Mouse (Mus musculus): ENCODE results near the gene Col6a1. TPM values are rescaled to one million over a fixed set of nuclear protein-coding genes. Genes with fewer than 3 reads are reported as not detected.

The Col6a1 gene
- 24.7 and 26.4 TPM in 2 replicates for polyA plus RNA-seq (2014; fragmentation: Nextera tagmentation; extraction: Ambion mirVana)

GRCm38 (mm10) chr10:76725682-76726285, at the start of gene Col6a1:
Gene Col6a1 (minus strand): TSS chr10:76726168.
- Histone ChIP-seq H3K36me3 (replicated peaks; ENCODE audit: control insufficient read depth, insufficient read depth) (no peaks in the 10 kb centered on the region), H3K4me1 (replicated peaks; ENCODE audit: control insufficient read depth, insufficient read depth, low read length) (no peaks in the 10 kb centered on the region), H3K9ac (no peak within 1 kb of the TSS), H3K4me3 (replicated peaks; ENCODE audit: low read length) (no peak within 1 kb of the TSS), H3K27me3 (ENCODE audit: control insufficient read depth, insufficient read depth, low read length) (no peaks in the 10 kb centered on the region), H3K4me2 (replicated peaks) (no peak within 1 kb of the TSS; the same call in 1 of the 2 replicates), H3K27ac (no peak within 1 kb of the TSS), H3K9me3 (ENCODE audit: control insufficient read depth, low read length) (no peaks in the 10 kb centered on the region)
- DNase-seq (ENCODE audit: low spot score) (no peak), ATAC-seq (ENCODE audit: low FRiP score) (no peak)
- WGBS: 34% methylated on average over 9 of the region's 9 CpGs

- no peaks in the 10 kb centered on the region for H3K27me3 ChIP-seq (ENCODE audit: control insufficient read depth, insufficient read depth, low read length)
- H3K9ac ChIP-seq: no peak overlapping the region
- ATAC-seq (ENCODE audit: low FRiP score): no peak
- DNase-seq (ENCODE audit: low spot score): no peak
- H3K36me3 ChIP-seq (replicated peaks; ENCODE audit: control insufficient read depth, insufficient read depth): no peaks in the 10 kb centered on the region
- H3K4me2 ChIP-seq (replicated peaks): no peak overlapping the region
- H3K9me3 ChIP-seq (ENCODE audit: control insufficient read depth, low read length): no peaks in the 10 kb centered on the region
- H3K4me1 ChIP-seq (replicated peaks; ENCODE audit: control insufficient read depth, insufficient read depth, low read length): no peaks in the 10 kb centered on the region
- H3K4me3 ChIP-seq (replicated peaks; ENCODE audit: low read length): no peak overlapping the region
- 93% methylated on average over 3 of the region's 3 CpGs for WGBS
- H3K27ac ChIP-seq: no peak overlapping the region
Measured at GRCm38 (mm10) chr10:76771624-76772023, 45.7 kb upstream of the Col6a1 start.

GRCm38 (mm10) chr10:76771086-76771485, 45.1 kb upstream of the Col6a1 start:
- H3K27me3 ChIP-seq (ENCODE audit: control insufficient read depth, insufficient read depth, low read length): no peaks in the 10 kb centered on the region
- H3K4me1 ChIP-seq (replicated peaks; ENCODE audit: control insufficient read depth, insufficient read depth, low read length): no peaks in the 10 kb centered on the region
- no peak for ATAC-seq (ENCODE audit: low FRiP score)
- H3K9ac ChIP-seq: no peak overlapping the region
- no peak for DNase-seq (ENCODE audit: low spot score)
- WGBS: 67% methylated on average over 5 of the region's 5 CpGs
- H3K4me2 ChIP-seq (replicated peaks): no peak overlapping the region
- H3K36me3 ChIP-seq (replicated peaks; ENCODE audit: control insufficient read depth, insufficient read depth): no peaks in the 10 kb centered on the region
- no peak overlapping the region for H3K27ac ChIP-seq
- H3K9me3 ChIP-seq (ENCODE audit: control insufficient read depth, low read length): no peaks in the 10 kb centered on the region
- H3K4me3 ChIP-seq (replicated peaks; ENCODE audit: low read length): no peak overlapping the region

- Histone ChIP-seq H3K36me3 (replicated peaks; ENCODE audit: control insufficient read depth, insufficient read depth) (no peaks in the 10 kb centered on the region), H3K9ac (no peak overlapping the region), H3K27ac (no peak overlapping the region), H3K4me3 (replicated peaks; ENCODE audit: low read length) (no peak overlapping the region), H3K27me3 (ENCODE audit: control insufficient read depth, insufficient read depth, low read length) (no peaks in the 10 kb centered on the region), H3K4me2 (replicated peaks) (no peak overlapping the region), H3K4me1 (replicated peaks; ENCODE audit: control insufficient read depth, insufficient read depth, low read length) (no peaks in the 10 kb centered on the region), H3K9me3 (ENCODE audit: control insufficient read depth, low read length) (no peaks in the 10 kb centered on the region)
- DNase-seq (ENCODE audit: low spot score) (no peak), ATAC-seq (ENCODE audit: low FRiP score) (no peak)
- WGBS: 91% methylated on average over 6 of the region's 6 CpGs
Measured at GRCm38 (mm10) chr10:76769581-76769980, 43.6 kb upstream of the Col6a1 start.

GRCm38 (mm10) chr10:76766196-76766595, 40.2 kb upstream of the Col6a1 start:
- H3K4me1 ChIP-seq (replicated peaks; ENCODE audit: control insufficient read depth, insufficient read depth, low read length): no peaks in the 10 kb centered on the region
- H3K4me2 ChIP-seq (replicated peaks): no peak overlapping the region
- H3K4me3 ChIP-seq (replicated peaks; ENCODE audit: low read length): no peak overlapping the region
- no peaks in the 10 kb centered on the region for H3K27me3 ChIP-seq (ENCODE audit: control insufficient read depth, insufficient read depth, low read length)
- no peak overlapping the region for H3K9ac ChIP-seq
- H3K9me3 ChIP-seq (ENCODE audit: control insufficient read depth, low read length): no peaks in the 10 kb centered on the region
- ATAC-seq (ENCODE audit: low FRiP score) (no peak), DNase-seq (ENCODE audit: low spot score) (no peak)
- H3K36me3 ChIP-seq (replicated peaks; ENCODE audit: control insufficient read depth, insufficient read depth): 0 out of 2 replicates have a peak, but pooled peaks cover 6% of the 10 kb centered on the region
- WGBS: 93% methylated on average over 1 of the region's 1 CpGs
- no peak overlapping the region for H3K27ac ChIP-seq

- 93% methylated on average over 4 of the region's 4 CpGs for WGBS
- ATAC-seq (ENCODE audit: low FRiP score): no peak
Measured at GRCm38 (mm10) chr10:76764927-76765326, 39.0 kb upstream of the Col6a1 start.

GRCm38 (mm10) chr10:76763016-76763415, 37.0 kb upstream of the Col6a1 start:
- Histone ChIP-seq H3K4me3 (replicated peaks; ENCODE audit: low read length) (no peak overlapping the region), H3K4me2 (replicated peaks) (no peak overlapping the region), H3K9ac (no peak overlapping the region), H3K36me3 (replicated peaks; ENCODE audit: control insufficient read depth, insufficient read depth) (0 out of 2 replicates have a peak, but pooled peaks cover 6% of the 10 kb centered on the region), H3K27ac (no peak overlapping the region), H3K4me1 (replicated peaks; ENCODE audit: control insufficient read depth, insufficient read depth, low read length) (no peaks in the 10 kb centered on the region), H3K9me3 (ENCODE audit: control insufficient read depth, low read length) (no peaks in the 10 kb centered on the region), H3K27me3 (ENCODE audit: control insufficient read depth, insufficient read depth, low read length) (no peaks in the 10 kb centered on the region)
- 92% methylated on average over 12 of the region's 12 CpGs for WGBS
- ATAC-seq (ENCODE audit: low FRiP score) (no peak), DNase-seq (ENCODE audit: low spot score) (no peak)

More at GRCm38 (mm10) chr10:76764927-76765326, 39.0 kb upstream of the Col6a1 start:
- Histone ChIP-seq H3K4me1 (replicated peaks; ENCODE audit: control insufficient read depth, insufficient read depth, low read length) (no peaks in the 10 kb centered on the region), H3K9me3 (ENCODE audit: control insufficient read depth, low read length) (no peaks in the 10 kb centered on the region), H3K4me3 (replicated peaks; ENCODE audit: low read length) (no peak overlapping the region), H3K36me3 (replicated peaks; ENCODE audit: control insufficient read depth, insufficient read depth) (0 out of 2 replicates have a peak, but pooled peaks cover 6% of the 10 kb centered on the region), H3K27ac (no peak overlapping the region), H3K4me2 (replicated peaks) (no peak overlapping the region), H3K27me3 (ENCODE audit: control insufficient read depth, insufficient read depth, low read length) (no peaks in the 10 kb centered on the region), H3K9ac (no peak overlapping the region)
- no peak for DNase-seq (ENCODE audit: low spot score)

GRCm38 (mm10) chr10:76762411-76762810, 36.4 kb upstream of the Col6a1 start:
- no peaks in the 10 kb centered on the region for H3K9me3 ChIP-seq (ENCODE audit: control insufficient read depth, low read length)
- no peak overlapping the region for H3K9ac ChIP-seq
- H3K36me3 ChIP-seq (replicated peaks; ENCODE audit: control insufficient read depth, insufficient read depth): 0 out of 2 replicates have a peak, but pooled peaks cover 6% of the 10 kb centered on the region
- 94% methylated on average over 7 of the region's 7 CpGs for WGBS
- H3K4me2 ChIP-seq (replicated peaks): no peak overlapping the region
- no peaks in the 10 kb centered on the region for H3K27me3 ChIP-seq (ENCODE audit: control insufficient read depth, insufficient read depth, low read length)
- no peak overlapping the region for H3K27ac ChIP-seq
- no peak overlapping the region for H3K4me3 ChIP-seq (replicated peaks; ENCODE audit: low read length)
- ATAC-seq (ENCODE audit: low FRiP score) (no peak), DNase-seq (ENCODE audit: low spot score) (no peak)
- no peaks in the 10 kb centered on the region for H3K4me1 ChIP-seq (replicated peaks; ENCODE audit: control insufficient read depth, insufficient read depth, low read length)

- 0 out of 2 replicates have a peak, but pooled peaks cover 6% of the 10 kb centered on the region for H3K36me3 ChIP-seq (replicated peaks; ENCODE audit: control insufficient read depth, insufficient read depth)
- 95% methylated on average over 5 of the region's 5 CpGs for WGBS
- no peak overlapping the region for H3K9ac ChIP-seq
- no peak overlapping the region for H3K27ac ChIP-seq
- no peak overlapping the region for H3K4me2 ChIP-seq (replicated peaks)
- H3K9me3 ChIP-seq (ENCODE audit: control insufficient read depth, low read length): no peaks in the 10 kb centered on the region
- H3K4me1 ChIP-seq (replicated peaks; ENCODE audit: control insufficient read depth, insufficient read depth, low read length): no peaks in the 10 kb centered on the region
- ATAC-seq (ENCODE audit: low FRiP score) (no peak), DNase-seq (ENCODE audit: low spot score) (no peak)
- H3K4me3 ChIP-seq (replicated peaks; ENCODE audit: low read length): no peak overlapping the region
- no peaks in the 10 kb centered on the region for H3K27me3 ChIP-seq (ENCODE audit: control insufficient read depth, insufficient read depth, low read length)
Measured at GRCm38 (mm10) chr10:76759878-76760277, 33.9 kb upstream of the Col6a1 start.

Measured in hindbrain, embryonic 14.5 days (tissue).